Mouse (Mus musculus) CH12.LX (cell line): ENCODE data around the gene Dlg5. TPM values are rescaled to one million over a fixed set of nuclear protein-coding genes. Genes with fewer than 3 reads are reported as not detected.

Experiments used
- DNase-seq: peaks from one replicate; pipeline ENCODE4 v3.0.0-alpha.2; 2013; ENCODE audit errors: extremely low read depth
- H3K27ac ChIP-seq: 2 replicates; pipeline ENCODE4 v1.5.1; 2012; ENCODE audit warnings: low read depth, mild to moderate bottlenecking, control low read depth, moderate library complexity; ENCODE audit not compliant: insufficient read depth
- H3K27me3 ChIP-seq: replicated peaks from 2 replicates; pipeline ENCODE3; 2012; ENCODE audit warnings: inconsistent platforms
- H3K36me3 ChIP-seq, 2 experiments: replicated peaks in 1 of 2; 2 replicates each; pipeline versions ENCODE3 to v1.6.1; 2012; ENCODE audit warnings: inconsistent platforms in 1 of 2, low read length in 1 of 2, mild to moderate bottlenecking in 1 of 2, mixed read lengths in 1 of 2, moderate library complexity in 1 of 2; ENCODE audit not compliant: control insufficient read depth in 1 of 2, insufficient read depth in 1 of 2
- H3K4me1 ChIP-seq, 2 experiments: 2 replicates each; pipeline ENCODE4 v1.6.1; 2012; ENCODE audit warnings: inconsistent platforms in 1 of 2, moderate library complexity in 1 of 2; ENCODE audit not compliant: insufficient read depth in 2 of 2, control insufficient read depth in 1 of 2
- H3K4me2 ChIP-seq: 2 replicates; pipeline ENCODE4 v1.6.1; 2012; ENCODE audit warnings: low read depth, mild to moderate bottlenecking, control low read depth; ENCODE audit not compliant: poor library complexity, insufficient read depth, severe bottlenecking
- H3K4me3 ChIP-seq, 3 experiments: fragments of 150-350 bp in 1 of 3; sonication (generic) in 1 of 3; replicated peaks in 1 of 3; 2 replicates each; pipeline versions ENCODE3 to v1.5.1; 2011 to 2012; ENCODE audit warnings: low read depth in 2 of 3, low read length in 2 of 3, mild to moderate bottlenecking in 2 of 3, moderate library complexity in 2 of 3, control low read depth in 1 of 3, improper control_type of control experiment in 1 of 3, inconsistent platforms in 1 of 3, mixed read lengths in 1 of 3; ENCODE audit not compliant: poor library complexity in 1 of 3
- H3K79me2 ChIP-seq: replicated peaks from 2 replicates; pipeline ENCODE4 v1.6.1; 2012; ENCODE audit warnings: mild to moderate bottlenecking, moderate library complexity; ENCODE audit not compliant: control insufficient read depth, poor library complexity, insufficient read depth, severe bottlenecking; ENCODE audit errors: extremely low read depth
- H3K9ac ChIP-seq: 2 replicates; pipeline ENCODE4 v1.6.1; 2012; ENCODE audit warnings: low read depth, mild to moderate bottlenecking, control low read depth, moderate library complexity; ENCODE audit not compliant: insufficient read depth
- H3K9me3 ChIP-seq: replicated peaks from 2 replicates; pipeline ENCODE3; 2012; ENCODE audit warnings: low read length, inconsistent platforms, mixed read lengths
- BHLHE40 ChIP-seq: IDR thresholded peaks from 2 replicates; pipeline ENCODE4 v1.6.1; 2011; ENCODE audit warnings: mild to moderate bottlenecking, low read depth, low read length, improper control_type of control experiment
- CHD1 ChIP-seq: IDR thresholded peaks from 2 replicates; pipeline ENCODE4 v1.6.1; 2012; ENCODE audit warnings: low read depth, low read length, improper control_type of control experiment, inconsistent platforms
- CHD2 ChIP-seq: IDR thresholded peaks from 2 replicates; pipeline ENCODE4 v1.6.1; 2011; ENCODE audit warnings: low read length, improper control_type of control experiment
- CTCF ChIP-seq, 2 experiments: IDR thresholded peaks in 1 of 2; conservative IDR thresholded peaks in 1 of 2; 2 replicates each; pipeline ENCODE4 v1.5.1; 2011 to 2012; ENCODE audit warnings: low read depth in 2 of 2, low read length in 2 of 2, improper control_type of control experiment in 1 of 2, inconsistent platforms in 1 of 2, mild to moderate bottlenecking in 1 of 2, moderate library complexity in 1 of 2
- E2F4 ChIP-seq: IDR thresholded peaks from 2 replicates; pipeline ENCODE4 v1.6.1; 2011; ENCODE audit warnings: low read depth, low read length, improper control_type of control experiment; ENCODE audit not compliant: insufficient replicate concordance
- ELF1 ChIP-seq: IDR thresholded peaks from 2 replicates; pipeline ENCODE4 v1.6.1; 2014; ENCODE audit warnings: low read depth, mild to moderate bottlenecking, inconsistent platforms, low read length, improper control_type of control experiment
- EP300 ChIP-seq: IDR thresholded peaks from 2 replicates; pipeline ENCODE4 v1.6.1; 2011; ENCODE audit warnings: low read length, improper control_type of control experiment
- ETS1 ChIP-seq: conservative IDR thresholded peaks from 2 replicates; pipeline ENCODE4 v1.6.1; 2012; ENCODE audit warnings: low read depth, mild to moderate bottlenecking, inconsistent platforms, low read length, improper control_type of control experiment, moderate library complexity
- HCFC1 ChIP-seq: IDR thresholded peaks from 2 replicates; pipeline ENCODE4 v1.6.1; 2012; ENCODE audit warnings: low read depth, mild to moderate bottlenecking, inconsistent platforms, low read length, improper control_type of control experiment
- KAT2A ChIP-seq: IDR thresholded peaks from 2 replicates; pipeline ENCODE4 v1.6.1; 2012; ENCODE audit warnings: low read length, improper control_type of control experiment, inconsistent platforms; ENCODE audit not compliant: insufficient replicate concordance
- MAFK ChIP-seq: IDR thresholded peaks from 2 replicates; pipeline ENCODE4 v1.6.1; 2011; ENCODE audit warnings: low read length, improper control_type of control experiment; ENCODE audit not compliant: insufficient replicate concordance
- MAX ChIP-seq: IDR thresholded peaks from 2 replicates; pipeline ENCODE4 v1.6.1; 2011; ENCODE audit warnings: low read length, improper control_type of control experiment
- MAZ ChIP-seq: IDR thresholded peaks from 2 replicates; pipeline ENCODE4 v1.6.1; 2012; ENCODE audit warnings: low read depth, mild to moderate bottlenecking, inconsistent platforms, low read length, improper control_type of control experiment, moderate library complexity
- MEF2A ChIP-seq: IDR thresholded peaks from 2 replicates; pipeline ENCODE4 v1.6.1; 2014; ENCODE audit warnings: low read depth, mild to moderate bottlenecking, inconsistent platforms, low read length, improper control_type of control experiment, borderline replicate concordance
- MYC ChIP-seq: IDR thresholded peaks from 2 replicates; pipeline ENCODE4 v1.6.1; 2011; ENCODE audit warnings: low read depth, mild to moderate bottlenecking, improper control_type of control experiment, low read length
- NRF1 ChIP-seq: IDR thresholded peaks from 2 replicates; pipeline ENCODE4 v1.6.1; 2014; ENCODE audit warnings: low read depth, mild to moderate bottlenecking, inconsistent platforms, low read length, improper control_type of control experiment, moderate library complexity
- POLR2A ChIP-seq: IDR thresholded peaks from 2 replicates; pipeline ENCODE4 v1.6.1; 2011; ENCODE audit warnings: low read depth, mild to moderate bottlenecking, improper control_type of control experiment, low read length
- POLR2AphosphoS2 ChIP-seq: IDR thresholded peaks from 2 replicates; pipeline ENCODE4 v1.6.1; 2011; ENCODE audit warnings: low read depth, low read length, improper control_type of control experiment
- RAD21 ChIP-seq: IDR thresholded peaks from 2 replicates; pipeline ENCODE4 v1.6.1; 2011; ENCODE audit warnings: low read depth, mild to moderate bottlenecking, low read length, improper control_type of control experiment, moderate library complexity
- SIN3A ChIP-seq: IDR thresholded peaks from 2 replicates; pipeline ENCODE4 v1.6.1; 2012; ENCODE audit warnings: low read length, improper control_type of control experiment, inconsistent platforms
- SMC3 ChIP-seq: IDR thresholded peaks from 2 replicates; pipeline ENCODE4 v1.6.1; 2011; ENCODE audit warnings: low read depth, low read length, improper control_type of control experiment
- TBP ChIP-seq: conservative IDR thresholded peaks from 2 replicates; pipeline ENCODE4 v1.6.1; 2011; ENCODE audit warnings: low read depth, low read length, improper control_type of control experiment
- TCF12 ChIP-seq: IDR thresholded peaks from 2 replicates; pipeline ENCODE4 v1.6.1; 2014; ENCODE audit warnings: low read depth, mild to moderate bottlenecking, inconsistent platforms, low read length, improper control_type of control experiment
- UBTF ChIP-seq: IDR thresholded peaks from 2 replicates; pipeline ENCODE4 v1.6.1; 2012; ENCODE audit warnings: low read depth, mild to moderate bottlenecking, inconsistent platforms, low read length, improper control_type of control experiment, moderate library complexity
- USF1 ChIP-seq: IDR thresholded peaks from 2 replicates; pipeline ENCODE4 v1.6.1; 2014; ENCODE audit warnings: low read depth, mild to moderate bottlenecking, inconsistent platforms, low read length, improper control_type of control experiment
- USF2 ChIP-seq: conservative IDR thresholded peaks from 2 replicates; pipeline ENCODE4 v1.6.1; 2011; ENCODE audit warnings: low read depth, low read length, improper control_type of control experiment
- ZKSCAN1 ChIP-seq: IDR thresholded peaks from 2 replicates; pipeline ENCODE4 v1.6.1; 2012; ENCODE audit warnings: low read depth, inconsistent platforms, low read length, improper control_type of control experiment, borderline replicate concordance
- ZMIZ1 ChIP-seq: IDR thresholded peaks from 2 replicates; pipeline ENCODE4 v1.6.1; 2012; ENCODE audit warnings: low read depth, mild to moderate bottlenecking, inconsistent platforms, low read length, improper control_type of control experiment
- dilution Hi-C: fragments of 300-500 bp; cut with MboI; formaldehyde crosslinking; loops from 2 replicates; pipeline ENCODE4 v1.14.3; 2020; ENCODE audit warnings: low sequenced_read_pairs; ENCODE audit not compliant: extremely low pct_unique_long_range_greater_than_20kb, extremely low pct_ligation_motif_present
- in situ Hi-C: fragments of 300-500 bp; cut with MboI; formaldehyde crosslinking; loops from 3 replicates; pipeline ENCODE4 v1.14.3; 2019; ENCODE audit warnings: low sequenced_read_pairs, low pct_ligation_motif_present, low pct_unique_long_range_greater_than_20kb, mixed read lengths
- polyA plus RNA-seq: library from polyadenylated mRNA; unstranded; fragments of >175 nt; gene quantifications from 2 replicates; pipeline ENCODE4 v1.2.1, GENCODE M21; 2012; ENCODE audit warnings: low read depth; ENCODE audit not compliant: insufficient read length
- total RNA-seq, 2 experiments: library from RNA; depleted of rRNA; stranded (reverse); fragments of 300-350 nt in 1 of 2; fragments of >200 nt in 1 of 2; gene quantifications; 2 replicates each; pipeline ENCODE4 v1.2.3; 2012 to 2014

Dlg5 gene
- total and polyA plus RNA-seq, 3 experiments = 0.07 to 0.76 TPM; not detected in 1

- dilution Hi-C loops (no loop called here), in situ Hi-C loops (no loop called here)
- Histone ChIP-seq H3K36me3 (no peaks in the 10 kb centered on the region), H3K9ac (no peak overlapping the region), H3K79me2 (no peaks in the 10 kb centered on the region), H3K4me1 (no peaks in the 10 kb centered on the region), H3K4me3 (no peak overlapping the region), H3K27ac (no peak overlapping the region), H3K27me3 (peaks cover 20% of the 10 kb centered on the region), H3K9me3 (no peaks in the 10 kb centered on the region), H3K4me2 (no peak overlapping the region)
- DNase-seq = no peak
- TF ChIP-seq CHD2 (no peak), MAX (no peak), MAZ (no peak), MYC (no peak), SMC3 (no peak), HCFC1 (no peak), USF2 (no peak), ZMIZ1 (no peak), MAFK (no peak), ZKSCAN1 (no peak), EP300 (no peak), SIN3A (no peak), E2F4 (no peak), BHLHE40 (no peak), CTCF (conservative IDR thresholded peaks at IDR 0.05 in 1 of 2, IDR thresholded peaks at IDR 0.05 in 1 of 2; ENCODE audit: low read depth in 2 of 2, low read length in 2 of 2) (no peak), MEF2A (no peak), TCF12 (no peak), NRF1 (no peak), TBP (no peak), ETS1 (no peak)
Observed at GRCm38 (mm10) chr14:24262915-24263314, 17.2 kb upstream of the Dlg5 start.

- no peaks in the 10 kb centered on the region for H3K36me3 ChIP-seq
- in situ Hi-C loops (no loop called here), dilution Hi-C loops (no loop called here)
- TF ChIP-seq CTCF (conservative IDR thresholded peaks at IDR 0.05 in 1 of 2, IDR thresholded peaks at IDR 0.05 in 1 of 2; ENCODE audit: low read depth in 2 of 2, low read length in 2 of 2) (no peak), HCFC1 (no peak), MEF2A (no peak), USF2 (no peak), UBTF (no peak), RAD21 (no peak), KAT2A (no peak), USF1 (no peak), MAX (no peak), ELF1 (no peak), TBP (no peak), E2F4 (no peak), POLR2A (no peak), CHD1 (no peak), ZKSCAN1 (no peak), BHLHE40 (no peak), MAZ (no peak), POLR2AphosphoS2 (no peak)
- no peak overlapping the region for H3K27ac ChIP-seq
- no peaks in the 10 kb centered on the region for H3K4me1 ChIP-seq
- no peak overlapping the region for H3K4me2 ChIP-seq
- no peaks in the 10 kb centered on the region for H3K79me2 ChIP-seq
- no peak overlapping the region for H3K4me3 ChIP-seq
- no peak for DNase-seq
- peaks cover 24% of the 10 kb centered on the region for H3K27me3 ChIP-seq
- no peaks in the 10 kb centered on the region for H3K9me3 ChIP-seq
- no peak overlapping the region for H3K9ac ChIP-seq
Observed at GRCm38 (mm10) chr14:24262382-24262781, 16.7 kb upstream of the Dlg5 start.
